Mouse (Mus musculus) induced T-regulatory cell, adult 2 months (primary cell): ENCODE results near the gene Clip2.
"Not testable (repeated sequence)": the region's sequence is repeated elsewhere in the genome, so short reads cannot be mapped to it uniquely, and the experiment has no call there.

ENCODE experiments used
- DNase-seq: peaks from one replicate; pipeline ENCODE4 v3.0.0-alpha.2; 2012; ENCODE audit warnings: low read depth

The Clip2 gene

GRCm38 (mm10) chr5:134488596-134488995 lies 63.6 kb downstream of the Clip2 start:
- DNase-seq = no peak

- no peak for DNase-seq
These were observed 64.2 kb downstream of the Clip2 start for GRCm38 (mm10) chr5:134488042-134488441.

- DNase-seq = peak; percentile 90
These were observed 66.2 kb downstream of the Clip2 start for GRCm38 (mm10) chr5:134485900-134486665.

GRCm38 (mm10) chr5:134485183-134485730 lies 67.0 kb downstream of the Clip2 start:
- DNase-seq = no peak

- DNase-seq = no peak
These were observed 68.9 kb downstream of the Clip2 start for GRCm38 (mm10) chr5:134483291-134483690.

- DNase-seq = peak; percentile 40
These were observed 69.9 kb downstream of the Clip2 start for GRCm38 (mm10) chr5:134482331-134482730.

GRCm38 (mm10) chr5:134478886-134479285 lies 73.3 kb downstream of the Clip2 start:
- not testable (repeated sequence) for DNase-seq

GRCm38 (mm10) chr5:134475686-134476085 lies 76.5 kb downstream of the Clip2 start:
- DNase-seq = not testable (repeated sequence)

- DNase-seq = peak; percentile 44
These were observed 77.1 kb downstream of the Clip2 start for GRCm38 (mm10) chr5:134475006-134475605.

- DNase-seq = peak; percentile 62
These were observed 78.3 kb downstream of the Clip2 start for GRCm38 (mm10) chr5:134473902-134474301.

- no peak for DNase-seq
These were observed 81.6 kb downstream of the Clip2 start for GRCm38 (mm10) chr5:134470538-134471169.

- no peak for DNase-seq
These were observed 82.6 kb downstream of the Clip2 start for GRCm38 (mm10) chr5:134469559-134470150.

GRCm38 (mm10) chr5:134468158-134468765 lies 84.0 kb downstream of the Clip2 start:
- no peak for DNase-seq

- no peak for DNase-seq
These were observed 85.1 kb downstream of the Clip2 start for GRCm38 (mm10) chr5:134467030-134467549.

GRCm38 (mm10) chr5:134466296-134467029 lies 85.8 kb downstream of the Clip2 start:
- DNase-seq = no peak

GRCm38 (mm10) chr5:134465197-134465596 lies 87.0 kb downstream of the Clip2 start:
- DNase-seq = no peak

GRCm38 (mm10) chr5:134464225-134464624 lies 88.0 kb downstream of the Clip2 start:
- no peak for DNase-seq

GRCm38 (mm10) chr5:134462731-134463130 lies 89.5 kb downstream of the Clip2 start:
- DNase-seq = no peak

- DNase-seq = no peak
These were observed 89.9 kb downstream of the Clip2 start for GRCm38 (mm10) chr5:134462316-134462715.

GRCm38 (mm10) chr5:134460546-134460945 lies 91.7 kb downstream of the Clip2 start:
- DNase-seq = no peak

GRCm38 (mm10) chr5:134459096-134459495 lies 93.1 kb downstream of the Clip2 start:
- no peak for DNase-seq
